Mouse (Mus musculus): ENCODE data around the gene Micu2.

- TF ChIP-seq POLR2A (IDR thresholded peaks at IDR 0.05; ENCODE audit: borderline replicate concordance, insufficient read depth, low read length): no peak
- TF ChIP-seq CTCF (IDR thresholded peaks at IDR 0.05; ENCODE audit: borderline replicate concordance, insufficient read depth, low read depth, low read length): no peak
Observed at GRCm38 (mm10) chr14:57975656-57976055, 23.4 kb downstream of the Micu2 start.

All from cerebellum, adult 2 months (tissue).